Mouse (Mus musculus) ES-E14 (cell line): ENCODE results near the gene Olfr1412. TPM values are rescaled to one million over a fixed set of nuclear protein-coding genes. Genes with fewer than 3 reads are reported as not detected.
A peak's percentile ranks its signal among the peaks of the same experiment; 100 is the strongest.

Source experiments
- DNase-seq: peaks from one replicate; pipeline ENCODE4 v3.0.0-alpha.2; 2013; ENCODE audit warnings: low read depth, low spot score
- H3K27ac ChIP-seq: 2 replicates; pipeline ENCODE4 v1.5.1; 2012; ENCODE audit warnings: low read depth, mild to moderate bottlenecking, low read length, moderate library complexity, mixed read lengths; ENCODE audit not compliant: poor library complexity, insufficient read depth, severe bottlenecking
- H3K36me3 ChIP-seq: 2 replicates; pipeline ENCODE4 v1.6.1; 2012; ENCODE audit warnings: mild to moderate bottlenecking, low read length, moderate library complexity, mixed read lengths; ENCODE audit not compliant: control insufficient read depth, poor library complexity, insufficient read depth, severe bottlenecking
- H3K4me1 ChIP-seq, 2 experiments: fragments of 150-350 bp in 1 of 2; sonication (generic) in 1 of 2; 2 replicates each; pipeline ENCODE4 v1.6.1; 2012; ENCODE audit warnings: low read length in 2 of 2, mild to moderate bottlenecking in 1 of 2, mixed read lengths in 1 of 2; ENCODE audit not compliant: control insufficient read depth in 2 of 2, insufficient read depth in 2 of 2, poor library complexity in 1 of 2
- H3K4me3 ChIP-seq, 2 experiments: fragments of 150-350 bp in 1 of 2; sonication (generic) in 1 of 2; 2 replicates each; pipeline ENCODE4 v1.5.1; 2012; ENCODE audit warnings: low read length in 2 of 2, low read depth in 1 of 2, mild to moderate bottlenecking in 1 of 2, mixed read lengths in 1 of 2; ENCODE audit not compliant: insufficient read depth in 1 of 2, poor library complexity in 1 of 2, severe bottlenecking in 1 of 2
- H3K9ac ChIP-seq: 2 replicates; pipeline ENCODE4 v1.6.1; 2012; ENCODE audit warnings: low read depth, mild to moderate bottlenecking, low read length, mixed read lengths; ENCODE audit not compliant: poor library complexity, insufficient read depth, severe bottlenecking
- H3K9me3 ChIP-seq: fragments of 150-350 bp; sonication (generic); 2 replicates; pipeline ENCODE4 v1.6.1; 2012; ENCODE audit warnings: low read depth, mild to moderate bottlenecking, low read length; ENCODE audit not compliant: control insufficient read depth, insufficient read depth
- CHD2 ChIP-seq: IDR thresholded peaks from 2 replicates; pipeline ENCODE4 v1.6.1; 2014; ENCODE audit warnings: mild to moderate bottlenecking, low read depth, low read length, inconsistent platforms
- HCFC1 ChIP-seq: IDR thresholded peaks from 2 replicates; pipeline ENCODE4 v1.6.1; 2012; ENCODE audit warnings: low read length, inconsistent platforms, borderline replicate concordance; ENCODE audit not compliant: insufficient read depth
- MAFK ChIP-seq: IDR thresholded peaks from 2 replicates; pipeline ENCODE4 v1.6.1; 2014; ENCODE audit warnings: mild to moderate bottlenecking, low read depth, low read length, inconsistent platforms; ENCODE audit not compliant: insufficient read depth
- ZC3H11A ChIP-seq: IDR thresholded peaks from 2 replicates; pipeline ENCODE4 v1.6.1; 2012; ENCODE audit warnings: low read depth, mild to moderate bottlenecking, inconsistent platforms, low read length, borderline replicate concordance
- ZNF384 ChIP-seq: IDR thresholded peaks from 2 replicates; pipeline ENCODE4 v1.6.1; 2012; ENCODE audit warnings: low read depth, low read length, inconsistent platforms
- in situ Hi-C, 2 experiments: fragments of 600-800 bp; cut with MboI; formaldehyde crosslinking; loops; one replicate each; pipeline ENCODE4 v1.15.1; 2025; ENCODE audit warnings: low sequenced_read_pairs in 2 of 2, inconsistent platforms in 1 of 2; ENCODE audit not compliant: unreplicated experiment in 2 of 2
- total RNA-seq: library from RNA; depleted of rRNA; stranded (reverse); fragments of 300-350 nt; gene quantifications from 2 replicates; pipeline ENCODE4 v1.2.3, GENCODE M21; 2012

Olfr1412 gene
- total RNA-seq, 1 experiment = not detected

DNA sequence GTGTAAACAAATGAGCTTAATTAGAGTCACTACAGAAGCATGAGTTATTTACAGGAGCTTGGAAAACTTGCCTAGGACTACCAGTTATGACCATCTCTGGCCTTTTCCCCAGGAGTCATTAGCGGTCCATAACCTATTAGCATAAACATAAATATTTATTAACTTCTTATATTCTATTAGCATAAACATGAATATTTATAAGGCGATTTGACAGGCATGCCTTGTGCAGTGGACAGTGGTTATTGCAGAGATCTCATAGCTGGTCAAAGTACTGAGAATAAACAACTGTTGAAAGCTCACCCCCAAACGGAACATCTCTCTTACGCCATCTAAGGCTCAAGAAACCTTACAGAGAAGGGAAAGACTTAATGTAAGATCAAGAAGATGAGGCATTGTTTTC, 27.6 kb downstream of the Olfr1412 start:
- DNase-seq = no peak
- H3K4me3 ChIP-seq = no peak overlapping the region
- no peak overlapping the region for H3K27ac ChIP-seq
- no peaks in the 10 kb centered on the region for H3K36me3 ChIP-seq
- TF ChIP-seq ZC3H11A = no peak
- no peak for TF ChIP-seq CHD2
- no peak for TF ChIP-seq MAFK
- TF ChIP-seq HCFC1 = no peak
- TF ChIP-seq ZNF384 = no peak
- no peaks in the 10 kb centered on the region for H3K9me3 ChIP-seq
- in situ Hi-C loops = no loop called here
- no peak overlapping the region for H3K9ac ChIP-seq
- no peaks in the 10 kb centered on the region for H3K4me1 ChIP-seq

DNA sequence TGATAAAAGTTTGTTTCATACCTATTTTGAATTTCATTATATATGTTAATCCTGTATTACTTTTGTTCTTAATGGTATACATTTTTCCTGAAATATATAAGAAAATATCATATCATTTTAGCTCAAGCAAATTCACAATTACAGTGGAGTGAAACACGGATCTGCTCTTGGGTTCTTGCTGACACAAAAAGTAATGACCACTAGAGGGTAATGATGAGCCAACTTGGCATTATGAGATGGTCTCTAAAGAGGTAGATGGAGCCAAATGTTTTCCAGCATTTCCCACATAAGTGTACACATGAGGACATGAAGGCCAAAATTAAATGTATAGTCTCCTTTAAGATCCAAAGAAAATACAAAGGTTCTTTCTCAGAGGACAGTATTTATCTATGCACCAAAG, 28.9 kb downstream of the Olfr1412 start:
- no peaks in the 10 kb centered on the region for H3K4me1 ChIP-seq
- H3K36me3 ChIP-seq = no peaks in the 10 kb centered on the region
- in situ Hi-C loops = no loop called here
- H3K9me3 ChIP-seq = no peaks in the 10 kb centered on the region
- DNase-seq = peak; percentile 3
- no peak overlapping the region for H3K4me3 ChIP-seq
- H3K27ac ChIP-seq = no peak overlapping the region
- H3K9ac ChIP-seq = no peak overlapping the region
- TF ChIP-seq ZNF384 (no peak), MAFK (no peak), CHD2 (no peak), ZC3H11A (no peak), HCFC1 (no peak)

DNA sequence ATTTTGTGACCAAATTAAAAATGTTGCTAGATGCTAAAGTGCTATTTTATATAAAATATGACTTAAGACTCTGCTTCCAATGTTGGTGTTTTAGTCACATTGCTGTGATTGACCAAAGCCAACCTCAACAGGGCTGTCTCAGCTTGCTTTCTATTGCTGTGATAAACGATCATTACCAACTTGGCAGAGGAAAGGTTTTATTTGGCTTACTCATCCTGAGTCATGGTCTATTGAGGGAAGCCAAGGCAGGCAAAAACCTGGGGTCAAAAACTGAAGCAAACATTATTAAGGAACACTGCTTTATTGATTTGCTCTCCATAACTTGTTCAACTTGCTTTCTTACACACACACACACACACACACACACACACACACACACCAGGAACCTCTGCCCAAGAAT, 30.5 kb downstream of the Olfr1412 start:
- Histone ChIP-seq H3K4me3 (no peak overlapping the region), H3K27ac (no peak overlapping the region), H3K9ac (no peak overlapping the region), H3K36me3 (no peaks in the 10 kb centered on the region), H3K4me1 (no peaks in the 10 kb centered on the region), H3K9me3 (no peaks in the 10 kb centered on the region)
- in situ Hi-C loops = no loop called here
- TF ChIP-seq MAFK (no peak), CHD2 (no peak), HCFC1 (no peak), ZC3H11A (no peak), ZNF384 (no peak)
- DNase-seq = no peak

DNA sequence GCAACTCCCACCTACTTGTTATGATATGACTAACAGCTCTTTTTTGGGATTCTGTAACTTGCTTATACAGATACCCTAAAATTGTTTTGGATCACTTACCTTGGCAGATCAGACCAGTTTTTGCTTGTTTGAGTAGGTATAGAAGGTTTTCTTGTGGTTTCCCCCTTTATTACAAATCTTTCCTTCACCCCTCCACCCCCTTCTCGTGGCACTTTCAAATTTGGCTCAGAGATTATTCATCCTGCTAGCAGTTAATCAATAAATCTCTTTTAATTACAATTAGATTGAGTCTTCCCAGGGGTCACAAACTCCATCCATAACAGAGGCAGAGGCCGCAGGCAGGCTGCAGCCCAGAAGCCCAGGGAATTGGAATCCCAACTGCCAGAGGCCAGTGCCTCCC, 31.9 kb downstream of the Olfr1412 start, which contains the start of gene Olfr12:
Gene Olfr12, plus strand, starts transcription at position 301 of the 400 bp plus-strand sequence.
- Histone ChIP-seq H3K27ac (no peak within 1 kb of the TSS), H3K9me3 (no peaks in the 10 kb centered on the region), H3K4me1 (no peaks in the 10 kb centered on the region), H3K36me3 (no peaks in the 10 kb centered on the region), H3K9ac (no peak within 1 kb of the TSS), H3K4me3 (no peak within 1 kb of the TSS)
- no peak for DNase-seq
- TF ChIP-seq CHD2 (no peak), MAFK (0 out of 2 replicates have a peak, but pooled peaks have one; percentile 60), ZNF384 (no peak), ZC3H11A (no peak), HCFC1 (no peak)
- in situ Hi-C loops = no loop called here

DNA sequence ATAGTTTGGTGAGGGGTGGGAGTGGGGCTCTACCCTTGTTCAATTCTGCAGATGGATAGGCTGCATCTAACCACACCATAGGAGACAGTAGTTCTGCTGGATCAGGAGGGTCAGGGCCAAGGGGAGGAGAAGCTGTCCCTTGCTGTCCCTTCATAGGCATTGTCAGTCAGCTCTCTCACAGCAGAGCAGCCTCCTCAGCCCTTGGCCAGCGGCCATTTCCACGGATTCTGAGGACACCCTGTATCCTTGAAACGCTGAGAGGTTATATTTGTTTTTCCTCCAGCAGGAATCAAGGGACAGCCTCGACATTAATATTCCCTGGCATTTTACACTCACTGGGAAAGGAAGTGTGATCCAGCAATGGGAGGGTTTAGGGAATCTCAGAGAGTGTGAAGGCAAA, 32.8 kb downstream of the Olfr1412 start:
- no peaks in the 10 kb centered on the region for H3K36me3 ChIP-seq
- TF ChIP-seq MAFK = no peak
- TF ChIP-seq ZNF384 = no peak
- no peak for TF ChIP-seq ZC3H11A
- no peak for TF ChIP-seq CHD2
- no peak for TF ChIP-seq HCFC1
- no peaks in the 10 kb centered on the region for H3K4me1 ChIP-seq
- no peak overlapping the region for H3K27ac ChIP-seq
- no peak for DNase-seq
- in situ Hi-C loops = no loop called here
- no peaks in the 10 kb centered on the region for H3K9me3 ChIP-seq
- no peak overlapping the region for H3K4me3 ChIP-seq
- no peak overlapping the region for H3K9ac ChIP-seq
